Mouse (Mus musculus) E14TG2a.4 (cell line): ENCODE data around the gene Marveld1.

Source experiments
- CTCF ChIP-seq: conservative IDR thresholded peaks from 2 replicates; pipeline ENCODE4 v1.5.1; 2014; ENCODE audit warnings: low read length
- NANOG ChIP-seq: IDR thresholded peaks from 2 replicates; pipeline ENCODE4 v1.6.1; 2014; ENCODE audit warnings: borderline replicate concordance, low read length, mixed read lengths
- POU5F1 ChIP-seq: IDR thresholded peaks from 2 replicates; pipeline ENCODE4 v1.6.1; 2014; ENCODE audit warnings: low read length, borderline replicate concordance

GRCm38 (mm10) chr19:42115783-42116335 is 31.3 kb upstream of the Marveld1 start:
- TF ChIP-seq CTCF = no peak
- no peak for TF ChIP-seq NANOG
- TF ChIP-seq POU5F1 = no peak
